Mouse (Mus musculus) left cerebral cortex, adult 9 months (tissue): ENCODE measurements around the gene Vcam1.

Experiments
- DNase-seq, 2 experiments: peaks; one replicate each; pipeline ENCODE4 v3.0.0; 2022; ENCODE audit warnings: low spot score in 2 of 2

Vcam1 gene

GRCm38 (mm10) chr3:116126508-116127190 is 2.8 kb downstream of the Vcam1 start:
- no peak for DNase-seq

GRCm38 (mm10) chr3:116126070-116126469 is 3.4 kb downstream of the Vcam1 start:
- DNase-seq, result no peak

GRCm38 (mm10) chr3:116123827-116124226 is 5.7 kb downstream of the Vcam1 start:
- DNase-seq, result no peak

GRCm38 (mm10) chr3:116122696-116123095 is 6.8 kb downstream of the Vcam1 start:
- no peak for DNase-seq

- DNase-seq, result no peak
Measured at GRCm38 (mm10) chr3:116121026-116121425, 8.5 kb downstream of the Vcam1 start.

GRCm38 (mm10) chr3:116120391-116120790 is 9.1 kb downstream of the Vcam1 start:
- no peak for DNase-seq

GRCm38 (mm10) chr3:116119162-116119561 is 10.3 kb downstream of the Vcam1 start:
- DNase-seq, result no peak

- no peak for DNase-seq
Measured at GRCm38 (mm10) chr3:116117046-116117445, 12.4 kb downstream of the Vcam1 start.

GRCm38 (mm10) chr3:116114249-116115188 is 15.0 kb downstream of the Vcam1 start:
- DNase-seq, result peak in 1 of 2 experiments; percentile 23

- no peak for DNase-seq
Measured at GRCm38 (mm10) chr3:116113443-116114241, 15.8 kb downstream of the Vcam1 start.

GRCm38 (mm10) chr3:116112816-116113405 is 16.6 kb downstream of the Vcam1 start:
- DNase-seq, result no peak

- no peak for DNase-seq
Measured at GRCm38 (mm10) chr3:116105713-116106112, 23.8 kb downstream of the Vcam1 start.

- peak in 1 of 2 experiments; percentile 42 for DNase-seq
Measured at GRCm38 (mm10) chr3:116104866-116105647, 24.4 kb downstream of the Vcam1 start.

GRCm38 (mm10) chr3:116104270-116104669 is 25.2 kb downstream of the Vcam1 start:
- no peak for DNase-seq

- DNase-seq, result no peak
Measured at GRCm38 (mm10) chr3:116100850-116101249, 28.6 kb downstream of the Vcam1 start.

GRCm38 (mm10) chr3:116095934-116096333 is 33.6 kb downstream of the Vcam1 start:
- no peak for DNase-seq

- DNase-seq, result no peak
Measured at GRCm38 (mm10) chr3:116095312-116095711, 34.2 kb downstream of the Vcam1 start.

- no peak for DNase-seq
Measured at GRCm38 (mm10) chr3:116094886-116095285, 34.6 kb downstream of the Vcam1 start.

GRCm38 (mm10) chr3:116094288-116094687 is 35.2 kb downstream of the Vcam1 start:
- no peak for DNase-seq

- DNase-seq, result no peak
Measured at GRCm38 (mm10) chr3:116092547-116092946, 36.9 kb downstream of the Vcam1 start.

- DNase-seq, result no peak
Measured at GRCm38 (mm10) chr3:116091706-116092105, 37.8 kb downstream of the Vcam1 start.
